Mouse (Mus musculus): ENCODE data around the gene Pcid2.
"Not testable (repeated sequence)": the region's sequence is repeated elsewhere in the genome, so short reads cannot be mapped to it uniquely, and the experiment has no call there.

The Pcid2 gene

DNA sequence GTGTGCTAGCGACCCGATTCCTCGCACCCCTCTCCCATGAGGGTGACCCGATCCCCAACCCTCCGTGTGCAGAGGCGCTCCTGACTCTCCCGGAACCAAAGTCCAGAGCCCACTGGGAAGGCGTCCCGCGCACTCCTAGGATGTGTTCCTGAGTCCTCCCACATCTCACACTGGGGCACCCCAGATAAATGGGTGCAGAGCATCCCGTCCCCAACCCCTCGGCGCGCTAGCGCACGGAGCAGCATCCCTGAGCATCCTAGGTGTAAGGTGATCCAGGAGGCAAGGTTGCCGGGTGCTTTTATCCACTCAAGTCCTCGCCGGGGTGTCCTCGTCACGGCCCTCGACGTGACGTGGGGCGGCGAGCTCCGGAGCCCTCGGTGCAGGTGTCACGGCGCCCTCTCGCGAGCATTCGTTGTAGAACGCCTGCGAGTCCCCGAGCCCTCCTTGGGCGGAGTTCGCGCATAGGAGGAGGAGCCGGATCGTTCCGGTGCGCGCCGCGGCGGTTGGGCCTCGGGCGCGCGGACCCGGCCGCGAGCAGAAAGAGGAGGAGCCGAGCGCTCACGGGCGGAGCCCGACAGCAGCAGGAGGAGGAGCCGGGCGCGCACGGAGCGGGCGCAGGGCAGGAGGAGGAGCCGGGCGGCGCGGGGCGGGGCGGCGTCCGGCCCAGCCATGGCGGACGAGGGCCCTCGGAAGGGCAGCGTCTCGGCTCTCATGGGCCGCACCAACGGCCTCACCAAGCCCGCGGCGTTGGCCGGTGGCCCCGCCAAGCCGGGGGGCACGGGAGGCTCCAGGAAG, at the start of gene Pcid2, which contains the start of gene Cul4a:
Pcid2 (minus strand) TSS at position 373 of the 795 bp plus-strand sequence.
Cul4a (plus strand) TSS at position 535 of the 795 bp plus-strand sequence.
- peak; percentile 90 for ATAC-seq (ENCODE audit: insufficient number of reproducible peaks, low FRiP score, low TSS enrichment)

GRCm38 (mm10) chr8:13154099-13154498, 48.8 kb upstream of the Pcid2 start:
- ATAC-seq (ENCODE audit: insufficient number of reproducible peaks, low FRiP score, low TSS enrichment) = no peak

DNA sequence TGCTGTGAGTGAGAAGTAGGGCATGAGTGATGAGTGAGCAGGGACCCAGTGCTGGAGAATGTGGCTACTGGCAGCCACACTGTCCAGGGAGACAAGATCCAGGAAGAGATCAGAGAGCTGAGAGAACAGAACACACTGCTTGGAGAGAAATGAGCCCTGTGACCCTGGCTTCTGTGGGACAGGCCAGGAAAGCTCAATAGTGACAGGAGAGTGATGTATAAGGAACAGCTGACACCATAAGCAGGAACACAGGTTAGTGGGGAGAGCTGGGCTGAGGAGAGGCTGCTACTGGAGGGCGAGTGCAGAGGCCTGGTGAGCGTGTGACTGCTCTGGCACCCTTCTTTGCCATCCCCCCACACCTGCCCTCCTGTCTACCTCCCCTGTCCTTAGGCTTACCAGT, 45.7 kb upstream of the Pcid2 start:
- no peak for ATAC-seq (ENCODE audit: insufficient number of reproducible peaks, low FRiP score, low TSS enrichment)

- ATAC-seq (ENCODE audit: insufficient number of reproducible peaks, low FRiP score, low TSS enrichment) = no peak
Observed at GRCm38 (mm10) chr8:13149866-13150265, 44.6 kb upstream of the Pcid2 start.

DNA sequence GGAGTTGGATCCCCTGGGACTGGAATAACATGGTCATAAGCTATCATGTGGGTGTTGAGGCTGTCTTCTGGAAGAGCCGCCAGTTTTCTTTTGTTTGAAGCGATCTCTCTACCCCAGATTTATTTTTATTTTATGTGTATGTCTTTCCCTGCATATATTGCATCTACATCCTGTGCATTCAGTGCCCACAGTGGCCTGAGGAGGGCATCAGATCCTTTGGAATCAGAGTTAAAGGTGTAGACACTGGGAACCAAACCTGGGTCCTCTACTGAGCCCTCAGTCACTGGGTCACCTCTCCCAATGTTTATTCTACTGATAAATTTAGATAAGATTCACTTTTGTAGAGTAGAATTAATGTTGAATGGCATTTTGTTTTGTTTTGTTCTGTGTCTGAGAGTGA, 44.0 kb upstream of the Pcid2 start:
- ATAC-seq (ENCODE audit: insufficient number of reproducible peaks, low FRiP score, low TSS enrichment) = no peak

DNA sequence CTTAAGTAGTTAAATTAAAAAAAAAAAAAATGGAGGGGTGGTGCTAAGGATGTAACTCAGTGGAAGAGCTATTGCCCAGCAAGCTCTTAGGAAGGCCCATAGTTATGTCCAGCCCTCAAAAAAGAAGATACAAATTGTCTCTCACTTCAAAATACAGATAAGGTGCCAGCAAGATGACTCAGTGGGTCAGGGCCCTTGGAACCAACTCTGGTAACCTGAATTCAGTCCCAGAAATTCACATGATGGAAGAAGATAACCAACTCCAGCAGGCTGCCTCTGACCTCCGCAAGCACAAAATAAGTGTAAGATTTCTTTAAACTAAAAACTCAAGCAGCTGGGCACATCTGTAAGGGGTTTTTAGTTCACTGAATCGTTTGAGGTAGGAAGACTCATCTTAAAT, 43.2 kb upstream of the Pcid2 start:
- ATAC-seq (ENCODE audit: insufficient number of reproducible peaks, low FRiP score, low TSS enrichment) = no peak

GRCm38 (mm10) chr8:13141681-13142080, 36.4 kb upstream of the Pcid2 start:
- ATAC-seq (ENCODE audit: insufficient number of reproducible peaks, low FRiP score, low TSS enrichment) = no peak

DNA sequence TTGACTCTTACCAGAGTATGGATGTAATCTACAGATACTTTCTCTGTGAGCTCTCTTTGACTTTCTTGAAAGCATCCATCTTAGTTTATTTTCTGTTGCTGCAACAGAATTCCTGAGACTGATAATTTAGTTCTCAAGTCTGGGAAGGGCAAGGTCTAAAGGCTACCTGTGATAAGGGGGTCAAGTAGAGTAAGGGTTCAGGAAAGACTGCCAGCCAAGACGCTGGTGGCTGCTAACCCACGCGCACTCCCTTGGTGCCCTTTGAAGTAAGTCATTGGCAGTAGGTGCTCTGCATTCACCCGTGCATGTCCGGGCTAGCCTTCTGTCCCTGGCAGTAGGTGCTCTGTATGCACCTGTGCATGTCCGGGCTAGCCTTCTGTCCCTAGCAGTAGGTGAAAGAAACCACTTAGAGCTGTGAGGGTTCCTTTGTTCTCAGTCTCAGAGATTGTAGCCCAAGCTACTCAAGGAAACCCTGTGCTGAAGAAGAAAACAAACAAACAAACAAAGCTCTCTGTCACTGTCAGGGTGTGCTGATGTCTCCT, 34.5 kb upstream of the Pcid2 start:
- ATAC-seq (ENCODE audit: insufficient number of reproducible peaks, low FRiP score, low TSS enrichment) = no peak

- ATAC-seq (ENCODE audit: insufficient number of reproducible peaks, low FRiP score, low TSS enrichment) = not testable (repeated sequence)
Observed at GRCm38 (mm10) chr8:13132220-13132619, 27.0 kb upstream of the Pcid2 start.

- ATAC-seq (ENCODE audit: insufficient number of reproducible peaks, low FRiP score, low TSS enrichment) = no peak
Observed at GRCm38 (mm10) chr8:13124897-13125296, 19.6 kb upstream of the Pcid2 start.

- ATAC-seq (ENCODE audit: insufficient number of reproducible peaks, low FRiP score, low TSS enrichment) = no peak
Observed at GRCm38 (mm10) chr8:13122887-13123421, 17.7 kb upstream of the Pcid2 start.

- ATAC-seq (ENCODE audit: insufficient number of reproducible peaks, low FRiP score, low TSS enrichment) = no peak
Observed at GRCm38 (mm10) chr8:13120882-13121665, 15.8 kb upstream of the Pcid2 start.

DNA sequence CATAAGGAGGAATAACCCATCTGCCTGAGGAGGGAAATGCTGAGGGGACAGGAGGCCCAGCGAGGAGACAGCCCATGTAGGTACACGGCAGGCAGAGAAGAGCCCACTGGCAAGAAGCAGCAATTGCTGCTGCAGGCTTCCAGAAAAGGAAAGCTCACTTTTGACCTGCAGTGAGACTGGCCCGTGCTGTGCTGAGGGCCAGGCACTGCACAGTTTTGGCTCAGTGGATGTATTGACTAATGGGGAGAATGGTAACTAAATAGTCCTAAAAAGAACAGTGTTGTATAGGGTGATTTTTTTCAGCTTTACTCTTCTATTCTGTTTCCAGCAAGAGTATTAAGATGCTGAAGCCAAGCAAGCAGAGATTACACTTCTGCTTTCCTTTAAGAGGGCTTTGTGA, 13.3 kb upstream of the Pcid2 start:
- no peak for ATAC-seq (ENCODE audit: insufficient number of reproducible peaks, low FRiP score, low TSS enrichment)

DNA sequence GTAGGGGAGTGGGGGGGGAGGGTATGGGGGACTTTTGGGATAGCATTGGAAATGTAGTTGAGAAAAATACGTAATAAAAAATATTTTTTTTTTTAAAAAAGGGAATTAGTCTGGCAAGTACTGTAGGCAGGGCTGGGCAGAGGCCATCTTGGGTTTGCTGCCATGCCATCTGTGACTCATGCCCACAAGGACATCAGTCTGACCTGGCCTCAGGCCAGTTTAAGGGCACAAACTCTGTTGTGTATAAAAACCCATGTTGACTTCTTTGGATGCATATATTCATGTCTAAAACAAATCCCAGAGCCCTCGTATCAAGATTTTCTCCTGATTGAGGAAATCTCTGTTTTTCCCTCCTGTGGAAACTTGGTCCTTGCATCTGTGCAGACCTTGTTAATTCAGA, 11.8 kb upstream of the Pcid2 start:
- ATAC-seq (ENCODE audit: insufficient number of reproducible peaks, low FRiP score, low TSS enrichment) = no peak

DNA sequence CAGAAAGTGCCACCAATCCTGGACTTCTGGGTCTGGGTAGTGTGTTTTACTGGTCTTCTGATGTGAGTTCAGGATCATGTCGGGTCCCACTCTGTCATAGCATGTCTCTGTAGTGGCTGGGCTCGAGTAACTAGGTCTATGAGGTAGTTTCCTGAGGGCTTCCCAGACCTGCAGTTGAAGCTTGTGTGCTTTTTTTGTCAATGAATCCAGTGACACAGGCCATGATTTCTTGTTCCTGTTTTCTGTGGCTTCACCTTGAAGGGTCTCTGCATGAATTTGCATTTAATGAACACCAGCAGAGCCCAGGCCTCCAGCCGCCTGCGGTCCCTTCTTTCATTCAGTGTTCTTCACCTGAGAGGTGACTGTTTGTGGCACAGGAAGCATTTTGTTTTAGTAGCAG, 8.0 kb upstream of the Pcid2 start:
- ATAC-seq (ENCODE audit: insufficient number of reproducible peaks, low FRiP score, low TSS enrichment) = no peak

DNA sequence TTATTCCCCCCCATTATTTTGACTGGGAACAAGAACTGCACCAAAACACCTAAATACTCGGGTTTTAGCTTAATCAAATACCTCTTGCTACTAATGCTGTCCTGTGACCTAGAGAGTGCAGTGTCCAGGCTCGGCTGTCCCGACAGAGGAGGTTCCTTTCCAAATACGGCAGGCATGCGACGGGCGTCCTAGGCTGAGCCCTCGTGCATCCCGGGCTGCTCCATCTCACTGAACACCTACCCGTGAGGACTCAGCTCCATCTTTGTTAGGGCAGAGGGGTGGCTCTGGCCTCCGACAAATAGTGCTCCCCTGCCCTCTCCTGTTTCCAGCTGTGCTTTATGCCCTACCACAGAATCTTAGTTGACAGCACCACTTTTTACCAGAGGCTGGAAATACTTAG, 6.7 kb upstream of the Pcid2 start:
- no peak for ATAC-seq (ENCODE audit: insufficient number of reproducible peaks, low FRiP score, low TSS enrichment)

- no peak for ATAC-seq (ENCODE audit: insufficient number of reproducible peaks, low FRiP score, low TSS enrichment)
Observed at GRCm38 (mm10) chr8:13109416-13109960, 4.2 kb upstream of the Pcid2 start.

DNA sequence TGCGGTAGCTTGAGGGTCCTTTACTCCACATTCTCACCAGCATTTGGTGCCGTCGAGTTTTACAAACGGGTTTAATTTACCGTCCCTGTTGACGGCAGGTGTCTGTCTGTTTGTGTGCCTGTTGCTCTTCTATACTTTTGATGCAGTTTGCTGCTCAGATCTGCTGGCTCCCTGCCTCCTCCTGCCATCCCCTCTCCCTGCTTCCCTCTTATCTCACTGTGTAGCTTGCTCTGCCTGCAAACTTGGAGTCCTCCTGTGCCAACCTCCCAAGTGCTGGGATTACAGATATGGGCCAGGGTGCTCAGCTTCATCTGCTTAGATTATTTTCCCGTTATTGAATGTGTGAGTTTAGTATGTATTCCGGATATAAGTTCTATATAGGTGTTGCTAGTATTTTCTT, 3.7 kb upstream of the Pcid2 start:
- no peak for ATAC-seq (ENCODE audit: insufficient number of reproducible peaks, low FRiP score, low TSS enrichment)

GRCm38 (mm10) chr8:13107990-13108638, 2.9 kb upstream of the Pcid2 start:
- ATAC-seq (ENCODE audit: insufficient number of reproducible peaks, low FRiP score, low TSS enrichment) = no peak

DNA sequence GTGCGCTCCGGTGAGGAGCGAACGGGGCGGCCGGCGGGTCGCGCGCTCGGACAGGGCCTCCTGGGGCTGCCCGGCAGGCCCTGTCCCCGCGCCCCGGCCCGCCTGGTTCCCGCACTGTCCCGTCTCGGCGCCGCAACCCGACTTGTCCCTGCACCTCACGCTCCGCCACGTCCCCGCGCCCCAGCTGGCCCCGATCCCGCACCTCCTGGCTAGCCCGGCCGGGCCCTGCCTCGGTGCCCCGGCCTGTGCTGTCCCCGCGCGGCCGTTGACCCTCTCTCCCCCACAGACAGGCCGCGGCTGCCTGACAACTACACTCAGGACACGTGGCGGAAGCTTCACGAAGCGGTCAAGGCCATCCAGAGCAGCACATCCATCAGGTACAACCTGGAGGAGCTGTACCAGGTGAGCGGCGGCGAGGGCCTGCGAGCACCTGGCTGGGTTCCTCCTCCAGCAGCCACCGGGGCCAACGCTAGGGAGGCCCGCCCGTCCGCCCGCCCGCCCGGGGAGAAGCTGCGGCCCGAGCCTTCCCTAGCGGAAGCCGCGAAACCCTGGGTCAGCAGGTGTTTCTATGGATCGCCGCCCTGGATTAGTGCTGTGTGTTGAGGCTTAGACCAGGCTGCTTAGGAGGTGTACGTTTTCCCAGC, 771 bp upstream of the Pcid2 start:
- ATAC-seq (ENCODE audit: insufficient number of reproducible peaks, low FRiP score, low TSS enrichment) = peak; percentile 33

Data from cerebellum, adult (tissue).